Mouse (Mus musculus) olfactory bulb, adult 2 months (tissue): Measurements from ENCODE around the gene Map3k3. TPM values are rescaled to one million over a fixed set of nuclear protein-coding genes. Genes with fewer than 3 reads are reported as not detected.
"Not testable (repeated sequence)": the region's sequence is repeated elsewhere in the genome, so short reads cannot be mapped to it uniquely, and the experiment has no call there.

Source experiments
- H3K27ac ChIP-seq: fragments of 200-500 bp; 2 replicates; pipeline ENCODE4 v1.5.1; 2012; ENCODE audit warnings: low read depth, low read length; ENCODE audit not compliant: insufficient read depth
- H3K4me1 ChIP-seq: fragments of 200-500 bp; 2 replicates; pipeline ENCODE4 v1.6.1; 2012; ENCODE audit warnings: low read length; ENCODE audit not compliant: control insufficient read depth, insufficient read depth
- H3K4me3 ChIP-seq: fragments of 200-500 bp; 2 replicates; pipeline ENCODE4 v1.5.1; 2012; ENCODE audit warnings: mild to moderate bottlenecking, low read depth, low read length, moderate library complexity; ENCODE audit not compliant: insufficient read depth
- CTCF ChIP-seq: fragments of 200-500 bp; IDR thresholded peaks from 2 replicates; pipeline ENCODE4 v1.5.1; 2012; ENCODE audit warnings: low read depth, mild to moderate bottlenecking, low read length, moderate library complexity; ENCODE audit not compliant: insufficient read depth
- POLR2A ChIP-seq: fragments of 200-500 bp; IDR thresholded peaks from 2 replicates; pipeline ENCODE4 v1.6.1; 2012; ENCODE audit warnings: mild to moderate bottlenecking, low read depth, low read length, moderate library complexity; ENCODE audit not compliant: insufficient read depth
- WGBS: fragments of 180-500 bp; shearing (Covaris S2); methylation state at CpG from one replicate; pipeline ENCODE4 v1.1.7; 2018; 5-methylcytosine and 5-hydroxymethylcytosine counted together
- polyA plus RNA-seq: library from polyadenylated mRNA; stranded (reverse); fragments of >200 nt; gene quantifications from 2 replicates; pipeline ENCODE4 v1.2.4, GENCODE M21; 2012; ENCODE audit warnings: low replicate concordance; ENCODE audit not compliant: missing spikeins, insufficient read depth, insufficient read length

The Map3k3 gene
- polyA plus RNA-seq, 1 experiment, result not detected

DNA sequence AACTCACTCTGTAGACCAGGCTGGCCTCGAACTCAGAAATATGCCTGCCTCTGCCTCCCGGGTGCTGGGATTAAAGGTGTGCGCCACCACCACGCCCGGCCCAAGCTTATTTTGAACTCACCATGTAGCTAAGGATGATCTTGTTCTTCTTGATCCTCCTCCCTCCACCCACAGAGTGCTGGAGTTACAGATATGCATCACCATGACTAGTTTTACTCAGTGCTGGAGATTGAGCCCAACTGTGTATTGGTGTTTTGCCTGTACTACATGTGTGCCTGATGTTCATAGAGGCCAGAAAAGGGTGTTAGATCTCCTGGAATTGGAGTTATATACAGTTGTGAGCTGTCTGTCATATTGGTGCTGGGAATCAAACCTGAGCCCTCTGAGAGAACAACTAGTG lies 37.8 kb downstream of the Map3k3 start:
- H3K4me1 ChIP-seq, result no peaks in the 10 kb centered on the region
- no peak overlapping the region for H3K27ac ChIP-seq
- 97% methylated on average over 5 of the region's 5 CpGs for WGBS
- no peak overlapping the region for H3K4me3 ChIP-seq
- TF ChIP-seq CTCF (no peak), POLR2A (no peak)

DNA sequence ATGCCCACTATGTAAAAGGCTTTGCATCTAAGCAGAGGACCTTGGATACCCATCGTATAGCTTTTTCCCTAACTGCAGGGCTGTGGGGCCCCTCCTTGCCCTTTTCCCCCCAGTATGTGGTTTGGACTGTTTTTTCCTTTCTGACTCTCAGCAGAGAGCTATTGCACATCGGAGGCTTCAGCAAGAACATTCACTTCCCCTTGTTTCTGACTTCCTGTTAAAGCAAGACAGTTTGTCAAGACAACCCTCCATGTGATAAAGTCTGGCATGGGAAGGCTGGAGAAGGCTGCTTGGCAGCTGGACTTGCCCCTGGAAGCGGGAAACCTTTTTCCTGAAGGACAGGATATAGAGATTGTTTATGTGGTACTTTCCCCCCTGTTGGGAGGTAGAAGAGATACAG lies 38.3 kb downstream of the Map3k3 start:
- H3K27ac ChIP-seq, result no peak overlapping the region
- H3K4me3 ChIP-seq, result no peak overlapping the region
- WGBS, result 80% methylated on average over 3 of the region's 3 CpGs
- no peaks in the 10 kb centered on the region for H3K4me1 ChIP-seq
- no peak for TF ChIP-seq CTCF

DNA sequence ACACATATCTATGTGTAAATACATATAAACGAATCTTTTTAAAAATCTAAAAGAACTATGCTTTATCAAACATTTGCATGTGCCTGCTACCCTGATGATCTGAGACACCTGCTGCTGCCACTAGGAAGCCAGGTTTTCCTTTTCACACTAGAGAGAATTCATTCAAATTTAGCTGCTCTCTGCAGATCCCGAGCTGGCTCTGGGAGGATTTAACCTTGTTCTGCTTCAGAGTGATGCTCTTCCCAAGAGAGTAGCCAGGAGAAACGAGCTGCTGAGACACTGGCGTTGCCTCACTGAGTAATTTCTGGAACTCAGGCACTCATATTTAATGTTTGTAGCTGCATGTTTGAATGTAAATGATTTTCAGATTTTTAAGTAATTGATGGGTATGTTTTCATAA lies 40.4 kb downstream of the Map3k3 start:
- Histone ChIP-seq H3K4me3 (no peak overlapping the region), H3K4me1 (no peaks in the 10 kb centered on the region), H3K27ac (no peak overlapping the region)
- TF ChIP-seq POLR2A (no peak), CTCF (no peak)
- 72% methylated on average over 4 of the region's 4 CpGs for WGBS

DNA sequence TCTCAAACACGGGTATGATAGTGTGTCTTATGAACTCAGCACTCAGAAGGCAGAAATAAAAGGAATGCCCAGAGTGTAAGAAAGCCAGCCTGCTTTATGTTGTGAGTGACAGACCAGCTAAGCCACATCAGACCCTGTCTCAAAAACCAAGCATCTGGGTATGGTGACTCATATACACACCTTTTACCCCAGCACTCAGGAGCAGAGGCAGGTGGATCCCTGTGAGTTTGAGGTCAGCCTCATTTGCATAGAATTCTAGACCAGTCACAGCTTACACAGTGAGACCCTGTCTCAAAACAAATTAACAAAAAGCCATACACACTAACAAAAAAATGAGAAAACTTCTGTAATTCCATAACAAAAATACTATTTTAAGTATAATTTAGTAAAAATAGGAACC lies 41.4 kb downstream of the Map3k3 start:
- TF ChIP-seq POLR2A (no peak), CTCF (no peak)
- 76% methylated on average over 1 of the region's 1 CpGs for WGBS
- H3K27ac ChIP-seq, result no peak overlapping the region
- no peak overlapping the region for H3K4me3 ChIP-seq
- H3K4me1 ChIP-seq, result no peaks in the 10 kb centered on the region

DNA sequence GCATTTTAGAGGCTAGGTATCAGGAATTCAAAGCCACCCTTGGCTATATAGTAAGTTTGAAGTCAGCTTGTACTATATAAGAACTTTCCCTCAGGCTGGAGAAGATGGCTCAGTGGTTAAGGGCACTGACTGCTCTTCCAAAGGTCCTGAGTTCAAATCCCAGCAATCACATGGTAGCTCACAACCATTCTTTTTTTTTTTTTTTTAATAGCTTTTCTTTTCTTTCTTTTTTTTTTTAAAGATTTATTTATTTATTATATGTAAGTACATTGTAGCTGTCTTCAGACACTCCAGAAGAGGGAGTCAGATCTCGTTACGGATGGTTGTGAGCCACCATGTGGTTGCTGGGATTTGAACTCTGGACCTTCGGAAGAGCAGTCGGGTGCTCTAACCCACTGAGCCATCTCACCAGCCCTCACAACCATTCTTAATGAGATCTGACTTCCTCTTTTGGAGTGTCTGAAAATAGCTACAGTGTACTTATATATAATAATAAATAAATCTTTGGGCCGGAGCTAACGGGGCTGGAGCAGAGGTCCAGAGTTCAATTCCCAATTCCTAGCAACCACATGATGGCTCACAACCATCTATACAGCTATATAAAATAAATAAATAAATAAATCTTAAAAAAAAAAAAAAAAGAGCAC lies 42.4 kb downstream of the Map3k3 start:
- WGBS, result 97% methylated on average over 6 of the region's 6 CpGs
- not testable (repeated sequence) for H3K4me3 ChIP-seq, H3K4me1 ChIP-seq, H3K27ac ChIP-seq

DNA sequence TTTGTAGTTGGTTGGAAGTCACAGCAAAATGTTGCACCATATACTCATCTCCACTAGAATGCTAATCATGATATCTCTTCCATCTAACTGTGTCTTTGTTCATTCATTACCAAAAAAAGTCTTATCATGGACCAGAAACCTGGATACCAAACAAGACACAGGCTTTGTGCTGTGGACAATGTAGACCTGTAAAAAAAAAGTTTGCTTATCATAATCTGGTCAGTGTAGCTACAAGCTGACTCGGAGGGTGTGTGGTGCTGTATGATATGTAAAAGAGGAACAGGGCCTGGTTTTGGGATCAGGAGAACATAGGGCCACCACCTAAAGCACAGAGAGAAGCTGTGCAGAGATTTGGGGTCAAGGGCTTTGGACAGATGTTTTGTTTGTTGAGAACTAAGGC lies 45.1 kb downstream of the Map3k3 start:
- H3K27ac ChIP-seq, result no peak overlapping the region
- 95% methylated on average over 1 of the region's 1 CpGs for WGBS
- no peak for TF ChIP-seq POLR2A
- no peak for TF ChIP-seq CTCF
- H3K4me3 ChIP-seq, result no peak overlapping the region
- no peaks in the 10 kb centered on the region for H3K4me1 ChIP-seq

DNA sequence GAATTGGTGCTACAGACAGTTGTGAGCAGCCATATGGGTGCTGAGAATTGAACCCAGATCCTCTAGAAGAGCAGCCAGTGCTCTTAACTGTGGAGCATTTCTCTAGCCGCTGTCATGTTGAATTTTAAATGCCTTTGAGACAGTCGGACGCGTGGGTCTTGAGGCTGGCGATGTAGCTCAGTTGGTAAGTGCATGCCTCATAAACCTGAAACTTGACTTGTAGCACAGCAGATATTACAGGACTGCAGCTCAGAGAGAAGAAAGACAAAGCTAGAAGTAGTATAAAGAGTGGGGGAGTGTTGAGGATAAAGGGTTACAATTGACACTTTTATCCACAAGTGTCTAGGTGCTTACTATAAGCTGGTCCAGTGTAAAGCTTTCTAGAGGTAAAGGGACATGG lies 48.1 kb downstream of the Map3k3 start:
- Histone ChIP-seq H3K27ac (no peak overlapping the region), H3K4me1 (peaks cover 2% of the 10 kb centered on the region; the same call in 1 of the 2 replicates), H3K4me3 (no peak overlapping the region)
- TF ChIP-seq POLR2A (no peak), CTCF (no peak)
- 93% methylated on average over 5 of the region's 5 CpGs for WGBS

DNA sequence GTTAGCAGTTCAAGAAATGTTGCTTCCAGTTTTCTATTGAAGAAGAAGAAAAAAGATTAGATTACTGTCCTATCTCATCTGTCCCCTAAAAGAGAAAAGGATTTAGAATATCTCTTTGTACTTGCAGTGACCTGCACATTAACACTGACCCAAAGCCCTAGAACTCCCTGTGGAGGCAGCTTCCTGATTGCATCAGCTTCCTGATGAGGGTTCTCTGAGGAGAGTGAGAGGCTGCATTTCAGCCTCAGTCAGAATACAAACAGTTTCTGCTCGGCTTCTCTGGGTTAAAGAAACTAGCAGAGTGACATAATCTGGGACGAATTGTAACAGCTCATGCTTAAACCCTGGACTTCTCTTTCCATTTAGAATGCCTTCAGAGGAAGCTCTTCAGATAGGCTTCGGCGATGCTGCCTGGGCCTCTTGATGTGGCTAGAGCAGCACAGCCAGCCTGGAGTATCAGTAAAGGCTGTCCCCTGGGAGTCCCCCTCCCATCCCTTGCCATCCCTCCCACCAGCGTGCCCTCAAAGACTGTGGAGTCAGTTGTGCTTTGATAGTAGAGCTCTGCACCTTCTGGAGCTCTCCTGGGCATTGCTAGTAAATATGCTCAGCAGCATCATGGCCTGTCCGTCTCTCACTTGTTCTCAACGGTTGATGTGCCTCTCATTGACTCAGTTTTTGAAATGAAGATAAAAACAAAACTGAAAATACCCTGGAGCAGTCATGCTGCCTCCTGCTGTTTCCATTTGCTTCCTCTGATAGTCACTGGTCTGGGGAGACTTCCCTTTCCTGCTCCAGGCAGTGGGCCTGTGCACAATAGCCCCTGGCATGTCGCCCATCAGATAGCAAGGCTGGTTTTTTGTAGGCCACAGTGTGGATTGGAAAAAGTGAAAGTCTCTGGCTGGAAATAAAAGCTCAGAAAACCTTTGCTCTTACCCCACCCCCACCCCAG lies 50.4 kb downstream of the Map3k3 start:
- H3K4me3 ChIP-seq, result no peak overlapping the region
- WGBS, result 24% methylated on average over 8 of the region's 8 CpGs
- TF ChIP-seq POLR2A, result no peak
- peak overlapping the region; percentile 32 for H3K27ac ChIP-seq
- H3K4me1 ChIP-seq, result peaks cover 2% of the 10 kb centered on the region; the same call in 1 of the 2 replicates

DNA sequence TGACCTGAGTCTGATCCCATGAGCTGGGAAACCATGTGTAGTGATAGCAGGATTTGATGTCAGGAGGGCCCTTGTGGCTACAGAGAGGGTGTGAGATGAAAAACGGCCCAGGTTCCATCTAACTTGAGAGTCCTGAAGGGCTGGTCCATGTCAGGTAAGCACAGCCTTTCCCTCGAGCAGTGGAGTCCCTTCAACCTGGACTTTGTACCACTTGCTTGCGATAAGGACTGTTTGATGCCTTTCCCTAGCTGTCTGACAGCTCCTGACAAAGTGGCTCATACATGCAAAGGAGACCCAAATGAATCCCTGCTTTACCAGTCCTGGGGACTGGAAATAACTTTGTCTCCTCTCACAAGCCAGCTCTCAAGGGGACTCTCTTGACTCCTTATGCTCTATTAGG lies 66.8 kb downstream of the Map3k3 start:
- 93% methylated on average over 3 of the region's 3 CpGs for WGBS
- TF ChIP-seq POLR2A (no peak), CTCF (no peak)
- Histone ChIP-seq H3K27ac (no peak overlapping the region), H3K4me1 (peaks cover 20% of the 10 kb centered on the region), H3K4me3 (no peak overlapping the region)
